Mouse (Mus musculus) heart, adult 8-10 months (tissue): ENCODE results near the gene Ube2l6. TPM values are rescaled to one million over a fixed set of nuclear protein-coding genes. Genes with fewer than 3 reads are reported as not detected.

Experiments
- DNase-seq: peaks from one replicate; pipeline ENCODE4 v3.0.0; 2022; ENCODE audit warnings: low spot score
- total RNA-seq, 4 experiments: library from RNA; stranded (reverse); gene quantifications; 2 replicates each; pipeline ENCODE4 v1.2.4; 2022

Ube2l6 gene
- total RNA-seq, 4 experiments from 2014 or later = 11.8 to 37.6 (median 13.6) TPM

GRCm38 (mm10) chr2:84837817-84838592, 39.4 kb downstream of the Ube2l6 start:
- DNase-seq = no peak

GRCm38 (mm10) chr2:84838593-84838949, 39.9 kb downstream of the Ube2l6 start, which contains the start of gene Slc43a1:
TSS of gene Slc43a1 (plus strand) at chr2:84838850.
- no peak for DNase-seq

GRCm38 (mm10) chr2:84838993-84839980, 40.7 kb downstream of the Ube2l6 start:
- DNase-seq = no peak

DNA sequence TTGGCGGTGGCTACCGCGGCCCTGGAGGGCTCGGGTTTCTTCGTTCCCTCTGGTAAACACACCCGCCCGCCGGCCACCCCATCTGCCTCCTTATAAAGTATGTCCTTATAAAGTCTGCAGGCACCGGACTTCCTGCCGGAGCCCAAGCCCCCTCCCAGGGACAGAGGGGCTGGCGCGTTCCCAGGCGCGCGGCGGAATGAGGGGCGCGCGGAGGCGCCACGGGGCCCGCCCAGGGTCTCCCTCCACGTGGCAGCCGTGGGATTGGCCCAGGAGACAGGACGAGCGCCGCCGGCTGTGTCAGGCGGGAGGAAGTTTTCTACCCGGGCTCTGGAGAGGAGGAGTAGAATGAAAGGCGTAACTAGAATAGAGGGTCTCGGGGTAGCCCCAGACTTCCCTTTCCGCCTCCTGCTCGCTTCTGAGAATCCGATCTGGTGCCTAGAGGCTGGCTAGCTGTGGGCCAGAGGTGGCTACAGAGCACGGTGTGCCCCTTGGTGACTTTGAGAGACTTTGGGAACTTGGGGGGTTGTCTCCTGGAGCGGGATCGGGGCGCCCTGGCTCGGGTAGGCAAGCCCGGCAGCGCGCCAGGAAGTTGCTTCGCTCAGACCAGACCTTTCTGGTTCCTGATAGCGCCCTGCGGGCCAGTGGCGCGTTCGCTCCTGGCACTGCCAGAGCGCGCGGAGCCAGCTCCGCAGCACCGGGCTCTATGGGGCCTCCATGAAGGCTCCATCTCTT, 41.6 kb downstream of the Ube2l6 start:
- DNase-seq = peak; percentile 41

GRCm38 (mm10) chr2:84840748-84841563, 42.3 kb downstream of the Ube2l6 start:
- no peak for DNase-seq

GRCm38 (mm10) chr2:84841905-84842304, 43.3 kb downstream of the Ube2l6 start:
- DNase-seq = no peak

- no peak for DNase-seq
Observed at GRCm38 (mm10) chr2:84843654-84844053, 45.0 kb downstream of the Ube2l6 start.

GRCm38 (mm10) chr2:84845226-84845625, 46.6 kb downstream of the Ube2l6 start:
- DNase-seq = no peak

DNA sequence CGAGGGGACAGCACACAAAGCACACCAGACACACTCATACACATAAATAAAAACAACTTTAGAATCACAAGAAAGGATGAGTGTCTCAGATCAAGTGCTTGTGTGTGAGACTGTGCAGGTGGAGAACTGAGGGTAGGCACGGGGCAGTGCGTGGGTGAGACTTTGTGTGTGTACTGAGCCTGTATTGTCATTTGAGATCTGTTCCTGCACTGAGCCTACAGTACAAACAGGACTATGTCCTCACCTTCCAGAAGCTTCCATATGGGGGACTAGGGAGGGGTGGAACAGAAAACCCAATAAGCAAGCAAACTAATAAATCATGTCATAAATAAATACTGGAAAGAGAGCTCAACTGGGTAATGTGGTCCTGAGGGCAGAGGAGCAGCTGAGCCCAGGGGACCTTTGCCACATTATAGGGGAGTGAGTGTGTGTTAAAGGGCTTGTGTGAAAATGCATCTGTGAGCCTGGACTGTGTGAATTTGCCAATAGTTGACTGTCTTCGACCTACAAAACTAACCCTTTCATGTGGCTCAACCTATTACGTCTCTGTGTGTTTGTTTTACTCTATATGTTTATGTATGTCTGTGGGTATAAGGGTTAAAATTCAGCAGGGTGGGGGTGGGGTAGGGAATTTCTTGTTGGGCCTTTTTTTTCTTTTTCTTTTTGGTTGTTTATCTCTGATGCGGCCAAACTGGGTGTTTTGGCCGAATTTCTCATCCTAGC, 51.9 kb downstream of the Ube2l6 start:
- DNase-seq = no peak

- peak; percentile 72 for DNase-seq
Observed at GRCm38 (mm10) chr2:84851130-84852040, 52.8 kb downstream of the Ube2l6 start.

DNA sequence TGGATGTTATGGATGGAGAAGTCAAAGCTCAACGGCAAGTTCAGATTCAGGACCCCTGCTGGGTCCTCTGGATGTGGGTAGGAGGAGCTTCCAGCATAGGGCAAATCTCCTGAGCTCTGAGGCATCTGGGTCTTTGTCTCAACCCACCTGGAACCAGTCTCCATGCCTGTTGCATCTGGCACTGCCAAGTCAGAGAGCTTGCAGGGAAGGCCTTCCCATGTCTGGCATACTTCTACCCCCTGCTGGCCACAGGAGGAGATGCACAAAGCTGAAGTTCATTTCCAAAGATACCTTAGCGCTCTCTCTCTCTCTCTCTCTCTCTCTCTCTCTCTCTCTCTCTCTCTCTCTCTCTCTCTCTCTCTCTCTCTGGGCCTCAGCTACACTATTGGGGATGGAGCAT, 57.1 kb downstream of the Ube2l6 start:
- peak; percentile 41 for DNase-seq

DNA sequence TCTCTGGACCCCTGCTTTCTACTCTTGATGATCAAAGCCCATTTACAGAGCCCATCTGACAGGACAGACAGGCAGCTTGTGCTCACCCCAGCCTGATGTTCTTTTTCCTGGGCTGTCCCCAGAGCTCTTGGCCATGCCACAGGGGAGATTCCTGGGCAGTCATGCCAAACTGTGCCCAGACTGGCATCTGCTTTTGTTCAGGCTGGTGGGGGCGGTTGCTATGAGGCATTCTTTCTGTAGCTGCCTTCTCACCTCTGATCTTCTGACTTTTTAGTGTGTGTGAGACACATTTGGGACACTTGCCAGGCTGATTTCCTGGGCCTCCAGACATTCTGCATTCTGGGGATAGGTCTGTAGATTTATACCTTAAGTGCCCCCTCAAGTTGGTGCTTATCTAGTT, 59.9 kb downstream of the Ube2l6 start:
- DNase-seq = no peak

Other genes starting within 250 kb of the Ube2l6 start
- gene Ctnnd1, start 148.1 kb upstream of the Ube2l6 start, total RNA-seq = 10 to 100 TPM; 47.1 to 62.3 (median 51.3) TPM
- gene Btbd18, start 139.7 kb upstream of the Ube2l6 start, total RNA-seq = not detected
- gene Selenoh, start 128.1 kb upstream of the Ube2l6 start, total RNA-seq = 10 to 100 TPM; 24.0 to 25.9 (median 24.0) TPM
- gene Gm28635, start 120.8 kb upstream of the Ube2l6 start, total RNA-seq = 1 to 10 TPM; 2.7 to 9.6 (median 4.9) TPM
- gene Med19, start 120.4 kb upstream of the Ube2l6 start, total RNA-seq = 10 to 100 TPM; 11.5 to 13.4 (median 12.8) TPM
- gene Tmx2, start 119.7 kb upstream of the Ube2l6 start, total RNA-seq = 100 to 1,000 TPM in 3 of 4 experiments, 10 to 100 TPM in 1; 95.0 to 143 (median 120) TPM
- 10 to 100 TPM; 59.4 to 67.2 (median 63.7) TPM for gene Zdhhc5, start 83.6 kb upstream of the Ube2l6 start, total RNA-seq
- gene Clp1, start 71.5 kb upstream of the Ube2l6 start, total RNA-seq = 1 to 10 TPM; 4.0 to 6.5 (median 4.6) TPM
- under 1 TPM; 0.46 to 0.84 (median 0.50) TPM for gene Ypel4, start 64.8 kb upstream of the Ube2l6 start, total RNA-seq
- 1 to 10 TPM; 1.2 to 1.8 (median 1.4) TPM for gene Gm19426, start 55.2 kb upstream of the Ube2l6 start, total RNA-seq
- 10 to 100 TPM; 58.4 to 76.5 (median 69.2) TPM for gene Serping1, start 23.4 kb upstream of the Ube2l6 start, total RNA-seq
- gene Smtnl1, start 23.8 kb downstream of the Ube2l6 start, total RNA-seq = under 1 TPM in 2 of 4 experiments, not detected in 2; 0.14 to 0.16 TPM
- 100 to 1,000 TPM; 119 to 134 (median 122) TPM for gene Timm10, start 28.2 kb downstream of the Ube2l6 start, total RNA-seq
- 1 to 10 TPM; 1.6 to 2.8 (median 2.2) TPM for gene Slc43a1, start 40.0 kb downstream of the Ube2l6 start, total RNA-seq
- 1 to 10 TPM; 1.6 to 3.9 (median 2.3) TPM for gene Rtn4rl2, start 87.9 kb downstream of the Ube2l6 start, total RNA-seq
- gene Slc43a3, start 137.8 kb downstream of the Ube2l6 start, total RNA-seq = 10 to 100 TPM; 60.6 to 71.4 (median 66.2) TPM
- gene Prg2, start 181.6 kb downstream of the Ube2l6 start, total RNA-seq = not detected
- not detected for gene Prg3, start 189.4 kb downstream of the Ube2l6 start, total RNA-seq
- gene Ssrp1, start 238.4 kb downstream of the Ube2l6 start, total RNA-seq = 10 to 100 TPM; 35.3 to 42.5 (median 38.4) TPM
- under 1 TPM; 0.22 to 0.83 (median 0.62) TPM for gene P2rx3, start 238.6 kb downstream of the Ube2l6 start, total RNA-seq
- 10 to 100 TPM; 40.7 to 60.5 (median 54.9) TPM for gene Tnks1bp1, start 249.2 kb downstream of the Ube2l6 start, total RNA-seq